Mouse (Mus musculus) kidney, embryonic 15.5 days (tissue): Measurements from ENCODE around the gene Nfam1. TPM values are rescaled to one million over a fixed set of nuclear protein-coding genes. Genes with fewer than 3 reads are reported as not detected.
"Not testable (repeated sequence)": the region's sequence is repeated elsewhere in the genome, so short reads cannot be mapped to it uniquely, and the experiment has no call there.

Experiments
- ATAC-seq: fragments of 200-750 bp; cut with Nextera tagmentation; replicated peaks from 2 replicates; pipeline ENCODE4 v1.8.0; 2017; ENCODE audit warnings: moderate TSS enrichment; ENCODE audit not compliant: low FRiP score
- H3K27ac ChIP-seq: fragments of 300-500 bp; sonication (generic); 2 replicates; pipeline ENCODE4 v1.5.1; 2015; ENCODE audit warnings: mild to moderate bottlenecking, inconsistent platforms
- H3K27me3 ChIP-seq: fragments of 300-500 bp; sonication (generic); 2 replicates; pipeline ENCODE4 v1.6.1; 2015; ENCODE audit warnings: inconsistent platforms
- H3K36me3 ChIP-seq: fragments of 300-500 bp; sonication (generic); 2 replicates; pipeline ENCODE4 v1.6.1; 2015; ENCODE audit warnings: inconsistent platforms
- H3K4me1 ChIP-seq: fragments of 300-500 bp; sonication (generic); 2 replicates; pipeline ENCODE4 v1.6.1; 2015; ENCODE audit warnings: inconsistent platforms
- H3K4me2 ChIP-seq: fragments of 300-500 bp; sonication (generic); 2 replicates; pipeline ENCODE4 v1.6.1; 2015; ENCODE audit warnings: moderate library complexity, mild to moderate bottlenecking, inconsistent platforms
- H3K4me3 ChIP-seq: fragments of 300-500 bp; sonication (generic); replicated peaks from 2 replicates; pipeline ENCODE4 v1.5.1; 2015; ENCODE audit warnings: mild to moderate bottlenecking, inconsistent platforms
- H3K9ac ChIP-seq: fragments of 300-500 bp; sonication (generic); 2 replicates; pipeline ENCODE4 v1.6.1; 2015; ENCODE audit warnings: mild to moderate bottlenecking, inconsistent platforms
- H3K9me3 ChIP-seq: fragments of 300-500 bp; sonication (generic); replicated peaks from 2 replicates; pipeline ENCODE4 v1.6.1; 2016; ENCODE audit warnings: inconsistent platforms
- WGBS: fragments of 180-500 bp; shearing (Covaris S2); methylation state at CpG from one replicate; pipeline ENCODE4 v1.1.7; 2015; ENCODE audit warnings: mixed read lengths; 5-methylcytosine and 5-hydroxymethylcytosine counted together
- polyA plus RNA-seq: library from polyadenylated mRNA; unstranded; fragments of >200 nt; fragmentation: Nextera tagmentation; extraction: Ambion mirVana; gene quantifications from 2 replicates; pipeline ENCODE4 v1.2.1, GENCODE M21; 2015

Nfam1 gene
- polyA plus RNA-seq, result 2.9 and 3.0 TPM in 2 replicates

- H3K4me2 ChIP-seq, result 0 out of 2 replicates have a peak within 1 kb of the TSS, but pooled peaks have one; percentile 20
- WGBS, result 42% methylated on average over 17 of the region's 17 CpGs
- ATAC-seq, result no peak
- H3K27me3 ChIP-seq, result peaks cover 33% of the 10 kb centered on the region
- no peaks in the 10 kb centered on the region for H3K36me3 ChIP-seq
- no peak within 1 kb of the TSS for H3K4me3 ChIP-seq
- no peak within 1 kb of the TSS for H3K27ac ChIP-seq
- peaks cover 49% of the 10 kb centered on the region for H3K4me1 ChIP-seq
- H3K9ac ChIP-seq, result no peak within 1 kb of the TSS
- H3K9me3 ChIP-seq, result no peaks in the 10 kb centered on the region
Observed at GRCm38 (mm10) chr15:83032981-83033541, at the start of gene Nfam1. Gene Nfam1 (minus strand): TSS chr15:83033306.

GRCm38 (mm10) chr15:83075607-83076525 is 42.8 kb upstream of the Nfam1 start:
- WGBS, result 62% methylated on average over 27 of the region's 27 CpGs
- H3K4me2 ChIP-seq, result no peak overlapping the region
- H3K4me3 ChIP-seq, result no peak overlapping the region
- H3K36me3 ChIP-seq, result no peaks in the 10 kb centered on the region
- H3K9ac ChIP-seq, result no peak overlapping the region
- 0 out of 2 replicates have a peak, but pooled peaks cover 5% of the 10 kb centered on the region for H3K27me3 ChIP-seq
- ATAC-seq, result no peak
- H3K27ac ChIP-seq, result no peak overlapping the region
- no peaks in the 10 kb centered on the region for H3K4me1 ChIP-seq
- no peaks in the 10 kb centered on the region; the same call in 1 of the 2 replicates for H3K9me3 ChIP-seq

GRCm38 (mm10) chr15:83074179-83074578 is 41.1 kb upstream of the Nfam1 start:
- no peak for ATAC-seq
- Histone ChIP-seq H3K9me3 (no peaks in the 10 kb centered on the region; the same call in 1 of the 2 replicates), H3K9ac (no peak overlapping the region), H3K4me1 (peaks cover 4% of the 10 kb centered on the region; the same call in 1 of the 2 replicates), H3K27me3 (0 out of 2 replicates have a peak, but pooled peaks cover 5% of the 10 kb centered on the region), H3K27ac (no peak overlapping the region), H3K4me3 (no peak overlapping the region), H3K4me2 (no peak overlapping the region), H3K36me3 (no peaks in the 10 kb centered on the region)
- WGBS, result 84% methylated on average over 4 of the region's 4 CpGs

DNA sequence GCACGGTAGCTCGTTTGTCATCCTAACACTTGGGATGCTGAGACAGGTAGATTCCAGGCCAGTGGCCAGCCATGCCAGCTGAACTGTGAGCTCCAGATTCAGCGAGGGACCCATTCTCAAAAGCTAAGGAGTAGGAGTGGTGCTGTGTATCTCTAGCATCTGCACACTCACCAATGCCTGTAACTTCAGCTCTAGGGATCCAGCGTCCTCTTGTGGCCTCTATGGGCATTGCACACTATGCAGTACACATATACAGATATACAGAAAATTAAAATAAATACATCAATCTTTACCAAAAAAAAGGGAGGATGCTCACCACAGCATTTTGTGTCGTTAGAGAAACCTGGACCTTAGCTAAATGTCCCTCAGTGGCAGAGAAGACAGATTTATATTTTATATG is 38.6 kb upstream of the Nfam1 start:
- H3K4me3 ChIP-seq, result no peak overlapping the region
- 84% methylated on average over 5 of the region's 5 CpGs for WGBS
- no peak overlapping the region for H3K27ac ChIP-seq
- 0 out of 2 replicates have a peak, but pooled peaks cover 5% of the 10 kb centered on the region for H3K27me3 ChIP-seq
- H3K4me1 ChIP-seq, result peaks cover 4% of the 10 kb centered on the region; the same call in 1 of the 2 replicates
- no peak for ATAC-seq
- no peak overlapping the region for H3K9ac ChIP-seq
- no peak overlapping the region for H3K4me2 ChIP-seq
- H3K36me3 ChIP-seq, result no peaks in the 10 kb centered on the region
- no peaks in the 10 kb centered on the region; the same call in 1 of the 2 replicates for H3K9me3 ChIP-seq

- Histone ChIP-seq H3K27ac (peak overlapping the region; percentile 70), H3K4me3 (no peak overlapping the region), H3K9ac (no peak overlapping the region), H3K36me3 (no peaks in the 10 kb centered on the region), H3K9me3 (no peaks in the 10 kb centered on the region; the same call in 1 of the 2 replicates), H3K27me3 (0 out of 2 replicates have a peak, but pooled peaks cover 3% of the 10 kb centered on the region), H3K4me1 (peaks cover 4% of the 10 kb centered on the region; the same call in 1 of the 2 replicates), H3K4me2 (no peak overlapping the region)
- peak; percentile 75 for ATAC-seq
- WGBS, result 41% methylated on average over 3 of the region's 3 CpGs
Observed at GRCm38 (mm10) chr15:83070942-83071341, 37.8 kb upstream of the Nfam1 start.

DNA sequence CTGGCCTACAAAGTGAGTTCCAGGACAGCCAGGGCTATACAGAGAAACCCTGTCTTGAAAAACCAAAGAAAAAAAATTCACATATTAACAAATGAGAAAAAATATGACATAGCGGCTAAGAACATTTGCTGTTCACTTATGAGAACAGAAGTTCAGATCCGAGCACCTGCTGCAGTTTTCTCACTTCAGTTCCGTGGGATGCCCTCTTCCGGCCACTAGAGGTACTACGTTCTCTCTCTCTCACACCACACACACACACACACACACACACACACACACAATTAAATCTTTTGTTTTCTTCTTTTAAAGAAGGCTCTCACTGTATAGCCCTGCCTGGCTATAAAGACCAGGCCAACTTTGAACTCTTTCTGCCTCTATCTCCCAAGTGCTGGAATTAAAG is 35.2 kb upstream of the Nfam1 start:
- 96% methylated on average over 5 of the region's 5 CpGs for WGBS
- no peak for ATAC-seq

DNA sequence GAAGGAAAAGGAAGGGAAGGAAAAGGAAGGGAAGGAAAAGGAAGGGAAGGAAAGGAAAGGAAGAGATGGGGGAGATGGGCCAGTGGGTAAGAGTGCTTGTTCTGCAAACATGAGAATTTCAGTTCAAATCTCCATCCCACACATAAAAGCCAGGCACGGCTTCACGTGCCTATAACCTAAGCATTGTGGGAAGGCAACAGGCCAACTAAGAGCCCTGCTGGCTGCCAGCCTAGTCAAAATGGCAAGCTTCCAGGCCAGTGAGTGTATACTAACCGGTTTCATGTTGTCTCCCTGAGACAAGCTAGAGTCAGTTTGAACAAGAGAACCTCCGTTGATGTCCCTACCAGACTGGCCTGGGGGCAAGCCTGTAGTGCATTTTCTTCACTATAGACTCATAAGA is 32.4 kb upstream of the Nfam1 start:
- 82% methylated on average over 4 of the region's 4 CpGs for WGBS
- no peaks in the 10 kb centered on the region for H3K9me3 ChIP-seq
- peaks cover 7% of the 10 kb centered on the region; the same call in 1 of the 2 replicates for H3K4me1 ChIP-seq
- no peaks in the 10 kb centered on the region for H3K36me3 ChIP-seq
- no peak overlapping the region for H3K27ac ChIP-seq
- H3K9ac ChIP-seq, result no peak overlapping the region
- no peak overlapping the region for H3K4me3 ChIP-seq
- ATAC-seq, result no peak
- H3K27me3 ChIP-seq, result no peaks in the 10 kb centered on the region
- H3K4me2 ChIP-seq, result no peak overlapping the region

More for the DNA sequence above, 35.2 kb upstream of the Nfam1 start:
- H3K36me3 ChIP-seq, result no peaks in the 10 kb centered on the region
- H3K4me1 ChIP-seq, result peaks cover 4% of the 10 kb centered on the region; the same call in 1 of the 2 replicates
- H3K27me3 ChIP-seq, result no peaks in the 10 kb centered on the region
- no peaks in the 10 kb centered on the region; the same call in 1 of the 2 replicates for H3K9me3 ChIP-seq
- no peak overlapping the region for H3K9ac ChIP-seq
- no peak overlapping the region for H3K4me3 ChIP-seq
- no peak overlapping the region for H3K27ac ChIP-seq
- no peak overlapping the region for H3K4me2 ChIP-seq

DNA sequence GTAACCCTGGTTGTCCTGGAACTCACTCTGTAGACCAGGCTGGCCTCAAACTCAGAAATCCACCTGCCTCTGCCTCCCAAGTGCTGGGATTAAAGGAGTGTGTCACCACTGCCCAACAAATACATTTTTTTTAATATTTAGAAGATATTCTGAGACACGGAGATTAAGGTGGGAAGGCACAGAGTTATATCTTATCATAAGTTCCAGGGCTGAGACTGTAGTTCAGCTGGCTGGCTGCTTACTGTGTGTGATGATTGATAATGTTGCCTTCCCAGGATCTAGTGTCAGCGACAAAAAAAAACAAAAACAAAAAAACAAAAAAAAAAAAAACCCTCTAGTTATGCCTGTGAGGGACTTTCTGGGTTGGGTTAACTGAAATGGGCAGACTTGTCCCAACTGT is 29.5 kb upstream of the Nfam1 start:
- H3K4me2 ChIP-seq, H3K36me3 ChIP-seq, H3K27me3 ChIP-seq, H3K4me1 ChIP-seq, H3K9ac ChIP-seq, H3K9me3 ChIP-seq, H3K4me3 ChIP-seq, H3K27ac ChIP-seq, ATAC-seq: not testable (repeated sequence)
- whole genome bisulfite sequencing, result 83% methylated on average over 2 of the region's 2 CpGs

DNA sequence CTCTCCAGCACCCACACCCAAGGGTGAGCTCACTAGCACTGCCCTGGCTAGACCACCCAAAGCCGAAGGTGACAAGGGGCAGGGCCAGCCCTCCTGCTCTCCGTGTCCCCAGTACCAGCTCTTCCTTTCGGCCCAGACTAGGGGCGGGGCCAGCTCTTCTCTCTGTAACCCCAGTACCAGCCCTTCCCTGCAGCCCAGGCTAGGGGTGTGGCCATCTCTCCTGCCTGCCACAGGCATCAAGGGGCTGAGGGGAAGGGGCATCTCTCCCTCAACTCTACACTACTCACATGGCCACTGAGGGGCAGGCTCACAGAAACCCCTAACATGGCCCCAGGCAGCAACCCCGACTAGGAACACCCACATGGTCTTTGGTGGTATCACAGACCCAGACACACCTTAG is 28.6 kb upstream of the Nfam1 start:
- Histone ChIP-seq H3K27me3 (0 out of 2 replicates have a peak, but pooled peaks cover 4% of the 10 kb centered on the region), H3K27ac (no peak overlapping the region), H3K4me1 (peaks cover 17% of the 10 kb centered on the region), H3K4me2 (no peak overlapping the region), H3K36me3 (no peaks in the 10 kb centered on the region), H3K9ac (no peak overlapping the region), H3K9me3 (0 out of 2 replicates have a peak, but pooled peaks cover 5% of the 10 kb centered on the region), H3K4me3 (no peak overlapping the region)
- 9% methylated on average over 5 of the region's 5 CpGs for WGBS
- ATAC-seq, result peak; percentile 43; the same call in 1 of the 2 replicates

DNA sequence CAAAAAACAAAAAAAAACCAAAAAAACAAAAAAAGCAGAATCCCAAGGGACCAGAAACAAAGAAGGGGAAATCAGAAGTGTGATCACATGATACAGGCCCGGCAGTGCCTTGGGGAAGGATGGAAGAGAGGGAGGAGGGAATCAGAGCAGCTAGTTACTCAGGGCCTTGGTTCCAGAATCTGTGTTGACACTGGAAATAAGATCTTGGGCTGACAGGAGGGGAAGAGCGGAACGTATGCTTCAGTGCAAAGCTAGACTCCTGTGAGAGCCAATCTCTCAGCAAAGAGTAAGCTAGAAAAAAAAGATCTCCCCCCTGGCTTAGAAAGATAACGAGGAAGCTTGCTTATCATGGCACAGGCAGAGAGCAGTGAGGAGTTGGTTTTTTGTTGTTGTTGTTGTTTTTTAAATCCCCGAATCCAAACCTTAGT is 26.1 kb upstream of the Nfam1 start:
- Histone ChIP-seq H3K9ac (no peak overlapping the region), H3K9me3 (0 out of 2 replicates have a peak, but pooled peaks cover 5% of the 10 kb centered on the region), H3K4me2 (no peak overlapping the region), H3K4me3 (no peak overlapping the region), H3K27ac (no peak overlapping the region), H3K27me3 (peaks cover 4% of the 10 kb centered on the region; the same call in 1 of the 2 replicates), H3K36me3 (no peaks in the 10 kb centered on the region), H3K4me1 (peaks cover 25% of the 10 kb centered on the region)
- ATAC-seq, result no peak
- WGBS, result 41% methylated on average over 5 of the region's 5 CpGs

DNA sequence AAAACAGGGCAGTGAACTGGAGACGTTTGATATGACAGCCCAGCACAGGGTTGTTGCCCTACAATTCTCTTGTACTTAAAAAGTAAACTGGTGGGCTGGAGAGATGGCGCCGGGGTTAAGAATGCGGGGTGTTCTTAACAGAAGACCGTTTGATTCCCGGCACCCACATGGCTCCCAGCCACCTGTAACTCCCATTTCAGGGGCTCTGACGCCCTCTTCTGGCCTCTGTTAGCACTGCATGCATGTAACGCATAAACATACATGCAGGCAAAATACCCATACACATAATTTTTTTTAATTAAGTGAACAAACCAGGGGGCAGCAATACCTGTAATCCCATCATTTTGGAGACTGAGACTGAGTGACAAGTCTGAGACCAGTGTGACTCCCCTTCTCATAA is 24.4 kb upstream of the Nfam1 start:
- no peak for ATAC-seq
- Histone ChIP-seq H3K4me2 (no peak overlapping the region), H3K4me3 (no peak overlapping the region), H3K27me3 (peaks cover 4% of the 10 kb centered on the region; the same call in 1 of the 2 replicates), H3K27ac (no peak overlapping the region), H3K9me3 (0 out of 2 replicates have a peak, but pooled peaks cover 5% of the 10 kb centered on the region), H3K4me1 (peaks cover 37% of the 10 kb centered on the region), H3K36me3 (no peaks in the 10 kb centered on the region), H3K9ac (no peak overlapping the region)
- WGBS, result 70% methylated on average over 8 of the region's 8 CpGs
